Mouse (Mus musculus): ENCODE data around the gene Kcnj13.

GRCm38 (mm10) chr1:87418733-87419132 lies 24.2 kb upstream of the Kcnj13 start:
- TF ChIP-seq CTCF (conservative IDR thresholded peaks at IDR 0.05; ENCODE audit: insufficient read depth, insufficient read length, low read depth, low read length) (peak; percentile 25; the same call in 1 of the 2 replicates), POLR2A (IDR thresholded peaks at IDR 0.05; ENCODE audit: low read depth, low read length) (no peak)

All from kidney, adult 2 months (tissue).